Mouse (Mus musculus) liver, embryonic 11.5 days (tissue): ENCODE data around the gene Mypn. TPM values are rescaled to one million over a fixed set of nuclear protein-coding genes. Genes with fewer than 3 reads are reported as not detected.

Experiments used
- ATAC-seq: fragments of 200-750 bp; cut with Nextera tagmentation; replicated peaks from 2 replicates; pipeline ENCODE4 v1.8.0; 2017; ENCODE audit warnings: moderate number of reproducible peaks, mild to moderate bottlenecking, moderate TSS enrichment, moderate library complexity; ENCODE audit not compliant: low FRiP score
- DNase-seq: peaks from one replicate; pipeline ENCODE4 v3.0.0-alpha.2; 2017; ENCODE audit warnings: low spot score
- H3K27ac ChIP-seq: fragments of 300-500 bp; sonication (generic); 2 replicates; pipeline ENCODE4 v1.5.1; 2014; ENCODE audit warnings: mild to moderate bottlenecking, low read depth, low read length, control low read depth
- H3K27me3 ChIP-seq: fragments of 300-500 bp; sonication (generic); replicated peaks from 2 replicates; pipeline ENCODE4 v1.6.1; 2014; ENCODE audit warnings: low read length, mixed read lengths; ENCODE audit not compliant: control insufficient read depth, insufficient read depth
- H3K36me3 ChIP-seq: fragments of 300-500 bp; sonication (generic); 2 replicates; pipeline ENCODE4 v1.6.1; 2014; ENCODE audit warnings: mild to moderate bottlenecking, low read length, moderate library complexity, mixed read lengths; ENCODE audit not compliant: control insufficient read depth, insufficient read depth
- H3K4me1 ChIP-seq: fragments of 300-500 bp; sonication (generic); replicated peaks from 2 replicates; pipeline ENCODE4 v1.6.1; 2014; ENCODE audit warnings: low read length, mixed read lengths; ENCODE audit not compliant: control insufficient read depth, insufficient read depth
- H3K4me2 ChIP-seq: fragments of 300-500 bp; sonication (generic); 2 replicates; pipeline ENCODE4 v1.6.1; 2014; ENCODE audit warnings: mild to moderate bottlenecking, control low read depth, moderate library complexity
- H3K4me3 ChIP-seq: fragments of 300-500 bp; sonication (generic); 2 replicates; pipeline ENCODE4 v1.5.1; 2014; ENCODE audit warnings: low read depth, low read length, control low read depth
- H3K9ac ChIP-seq: fragments of 300-500 bp; sonication (generic); 2 replicates; pipeline ENCODE4 v1.6.1; 2014; ENCODE audit warnings: low read depth, low read length, control low read depth
- H3K9me3 ChIP-seq: fragments of 300-500 bp; sonication (generic); 2 replicates; pipeline ENCODE4 v1.6.1; 2016; ENCODE audit warnings: low read length, inconsistent platforms, mixed read lengths; ENCODE audit not compliant: control insufficient read depth
- WGBS: fragments of 180-500 bp; shearing (Covaris S2); extraction: QIAGEN DNeasy Blood & Tissue Kit; methylation state at CpG from one replicate; pipeline ENCODE4 v1.1.7; 2014; 5-methylcytosine and 5-hydroxymethylcytosine counted together
- polyA plus RNA-seq: library from polyadenylated mRNA; unstranded; fragments of >200 nt; fragmentation: Nextera tagmentation; extraction: Ambion mirVana; gene quantifications from 2 replicates; pipeline ENCODE4 v1.2.1, GENCODE M21; 2014

Gene Mypn
- polyA plus RNA-seq, 1 experiment from 2014 or later = 0.16 TPM

GRCm38 (mm10) chr10:63168124-63168523, 35.6 kb downstream of the Mypn start:
- DNase-seq (no peak), ATAC-seq (no peak)
- no peaks in the 10 kb centered on the region for H3K9me3 ChIP-seq
- H3K36me3 ChIP-seq = no peaks in the 10 kb centered on the region
- 80% methylated on average over 12 of the region's 12 CpGs for WGBS
- H3K27ac ChIP-seq = no peak overlapping the region
- H3K4me2 ChIP-seq = no peak overlapping the region
- no peaks in the 10 kb centered on the region for H3K27me3 ChIP-seq
- H3K4me3 ChIP-seq = no peak overlapping the region
- no peak overlapping the region for H3K9ac ChIP-seq
- H3K4me1 ChIP-seq = no peaks in the 10 kb centered on the region

DNA sequence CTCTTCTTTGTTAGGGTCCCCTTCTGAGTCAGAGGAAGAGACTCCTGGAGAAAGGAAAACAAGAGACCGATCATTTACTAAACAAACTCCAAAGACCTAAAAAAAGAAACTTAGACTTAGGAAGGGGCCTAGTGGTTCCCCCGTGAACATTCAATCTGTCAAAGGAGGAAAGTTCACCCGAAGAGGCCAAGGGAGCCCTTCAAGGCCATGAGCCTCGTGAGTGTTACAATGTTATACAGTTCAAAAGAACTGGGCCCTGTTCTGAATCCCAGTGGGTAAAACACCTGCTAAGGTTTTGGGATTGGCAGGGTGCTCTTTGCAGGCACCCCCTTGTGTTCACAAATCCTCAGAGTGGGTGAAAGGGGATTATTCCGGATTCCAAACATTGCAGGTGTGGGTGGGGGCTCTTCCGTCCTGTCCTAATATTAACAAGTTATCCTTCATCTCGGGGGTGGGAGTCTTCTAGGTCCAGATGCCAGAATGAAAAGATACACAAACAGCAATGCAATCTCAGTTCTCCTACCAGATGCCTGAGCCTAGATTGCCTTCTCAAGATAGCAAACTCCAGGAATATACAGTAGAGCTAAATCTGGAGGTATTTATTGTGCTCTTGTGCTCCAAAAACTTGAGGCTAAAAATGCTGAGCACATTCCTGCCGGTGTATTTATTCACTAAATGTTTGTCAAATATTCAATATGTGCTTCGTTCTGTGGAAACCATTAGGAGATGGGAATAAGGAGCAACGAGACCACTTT, 36.3 kb downstream of the Mypn start:
- no peak for DNase-seq
- Histone ChIP-seq H3K27ac (no peak overlapping the region), H3K9ac (no peak overlapping the region), H3K9me3 (no peaks in the 10 kb centered on the region), H3K36me3 (no peaks in the 10 kb centered on the region), H3K4me1 (no peaks in the 10 kb centered on the region), H3K4me2 (no peak overlapping the region), H3K27me3 (no peaks in the 10 kb centered on the region), H3K4me3 (no peak overlapping the region)
- ATAC-seq = no peak
- WGBS = 85% methylated on average over 10 of the region's 10 CpGs

DNA sequence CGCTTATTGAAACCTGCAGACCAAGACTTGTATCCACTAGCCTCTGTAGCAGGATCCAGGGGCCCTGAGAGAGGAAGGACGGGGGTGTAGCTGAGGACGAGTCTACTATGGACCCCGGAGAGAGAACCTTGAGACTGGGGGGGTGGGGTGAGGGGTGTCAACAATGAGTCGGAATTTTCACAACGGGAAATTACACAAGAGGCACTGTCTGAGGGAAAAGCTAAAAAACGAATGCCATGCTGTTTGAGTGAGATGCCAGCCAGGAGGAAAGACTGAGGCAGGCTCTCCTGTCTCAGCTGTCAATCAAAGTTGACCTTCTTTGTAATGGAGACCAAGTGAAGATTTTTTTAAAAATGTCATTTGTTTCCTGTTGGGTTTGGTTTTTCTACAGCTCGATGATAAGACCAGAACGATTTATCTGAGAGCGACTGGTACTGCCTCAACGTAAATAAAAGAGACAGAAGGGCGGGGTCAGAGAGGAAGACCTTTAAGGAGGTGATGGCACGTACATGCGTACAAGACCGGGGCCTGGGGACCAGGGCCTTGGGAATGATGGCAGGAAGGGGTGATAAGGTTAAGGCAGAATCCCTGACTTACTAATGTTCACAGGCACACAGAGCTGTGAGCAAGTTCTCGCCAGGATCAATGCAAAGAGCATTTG, 37.9 kb downstream of the Mypn start:
- 49% methylated on average over 16 of the region's 16 CpGs for WGBS
- H3K9me3 ChIP-seq = no peaks in the 10 kb centered on the region
- H3K9ac ChIP-seq = no peak overlapping the region
- ATAC-seq (no peak; the same call in 1 of the 2 replicates), DNase-seq (no peak)
- H3K4me3 ChIP-seq = no peak overlapping the region
- H3K27ac ChIP-seq = no peak overlapping the region
- peaks cover 3% of the 10 kb centered on the region for H3K4me1 ChIP-seq
- no peaks in the 10 kb centered on the region for H3K36me3 ChIP-seq
- peak overlapping the region; percentile 36 for H3K4me2 ChIP-seq
- H3K27me3 ChIP-seq = no peaks in the 10 kb centered on the region

DNA sequence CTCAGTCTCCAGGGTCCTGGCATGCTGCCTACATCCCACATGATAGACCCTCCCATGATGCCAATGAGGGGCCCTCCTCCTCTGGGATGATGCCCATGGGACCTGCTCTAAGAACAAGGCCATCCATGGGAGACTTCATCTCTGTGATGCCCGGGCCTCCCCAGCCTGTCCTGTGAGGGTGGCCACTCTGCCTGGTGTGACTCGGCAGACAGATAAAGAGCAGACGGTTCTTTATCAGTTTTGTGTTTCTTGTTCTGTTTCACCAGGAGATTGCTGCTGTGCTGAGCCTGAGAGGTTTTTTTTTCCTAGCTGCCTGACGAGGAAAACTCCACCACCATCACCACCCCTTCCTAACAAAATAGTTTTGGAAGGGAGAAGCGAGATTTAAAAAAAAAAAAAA, 42.5 kb downstream of the Mypn start:
- DNase-seq (no peak), ATAC-seq (peak; percentile 92)
- H3K27me3 ChIP-seq = no peaks in the 10 kb centered on the region
- 19% methylated on average over 5 of the region's 5 CpGs for WGBS
- no peak overlapping the region for H3K4me3 ChIP-seq
- H3K36me3 ChIP-seq = no peaks in the 10 kb centered on the region
- H3K9me3 ChIP-seq = no peaks in the 10 kb centered on the region
- H3K9ac ChIP-seq = no peak overlapping the region
- peaks cover 8% of the 10 kb centered on the region for H3K4me1 ChIP-seq
- no peak overlapping the region for H3K27ac ChIP-seq
- H3K4me2 ChIP-seq = peak overlapping the region; percentile 12

DNA sequence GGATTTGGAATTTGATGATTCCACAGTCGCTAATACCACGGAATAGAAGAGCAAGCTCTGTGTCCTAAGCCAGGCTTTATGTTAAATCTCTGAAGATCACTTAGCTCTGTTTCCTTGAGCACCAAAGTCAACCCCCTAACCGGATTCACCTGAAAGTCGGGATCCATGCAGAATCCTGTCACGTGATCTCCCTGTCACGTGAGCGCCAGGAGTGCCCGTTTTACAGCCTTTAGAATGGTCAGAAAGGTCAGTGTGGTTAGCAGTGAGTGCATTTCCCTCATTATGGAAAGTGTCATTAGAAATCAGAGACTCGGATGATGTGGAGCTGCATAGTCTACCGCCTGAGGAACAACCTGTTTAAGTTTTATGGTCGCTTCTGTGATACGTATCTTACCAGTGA, 43.1 kb downstream of the Mypn start:
- no peak for DNase-seq
- Histone ChIP-seq H3K4me3 (no peak overlapping the region), H3K4me1 (peaks cover 8% of the 10 kb centered on the region), H3K4me2 (peak overlapping the region; percentile 12; the same call in 1 of the 2 replicates), H3K9me3 (no peaks in the 10 kb centered on the region), H3K27me3 (no peaks in the 10 kb centered on the region), H3K27ac (no peak overlapping the region), H3K36me3 (no peaks in the 10 kb centered on the region), H3K9ac (no peak overlapping the region)
- peak; percentile 3; the same call in 1 of the 2 replicates for ATAC-seq
- WGBS = 62% methylated on average over 12 of the region's 12 CpGs

DNA sequence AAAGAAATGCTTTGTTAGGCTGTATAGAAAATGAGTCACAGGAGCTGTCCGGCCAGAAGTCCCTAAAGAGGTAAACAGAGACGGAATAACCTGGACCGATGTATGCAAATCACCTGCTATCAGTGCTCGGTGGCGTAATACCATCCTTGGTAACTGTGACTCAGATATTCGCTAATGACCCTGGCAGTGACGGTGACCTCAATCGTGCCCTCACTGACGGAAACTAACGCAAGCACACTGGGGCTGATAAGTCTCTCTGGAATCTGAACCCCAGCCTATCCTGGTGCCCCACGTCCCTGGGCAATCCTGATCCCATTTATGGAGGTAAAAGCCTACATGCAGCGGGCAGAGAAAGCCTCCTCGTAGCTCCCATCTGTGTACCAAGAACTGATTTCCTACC, 45.6 kb downstream of the Mypn start:
- no peak overlapping the region for H3K4me3 ChIP-seq
- WGBS = 62% methylated on average over 13 of the region's 13 CpGs
- H3K27ac ChIP-seq = no peak overlapping the region
- H3K27me3 ChIP-seq = no peaks in the 10 kb centered on the region
- H3K9me3 ChIP-seq = no peaks in the 10 kb centered on the region
- peaks cover 8% of the 10 kb centered on the region for H3K4me1 ChIP-seq
- H3K36me3 ChIP-seq = no peaks in the 10 kb centered on the region
- ATAC-seq = no peak
- no peak overlapping the region for H3K4me2 ChIP-seq
- DNase-seq = no peak
- no peak overlapping the region for H3K9ac ChIP-seq

DNA sequence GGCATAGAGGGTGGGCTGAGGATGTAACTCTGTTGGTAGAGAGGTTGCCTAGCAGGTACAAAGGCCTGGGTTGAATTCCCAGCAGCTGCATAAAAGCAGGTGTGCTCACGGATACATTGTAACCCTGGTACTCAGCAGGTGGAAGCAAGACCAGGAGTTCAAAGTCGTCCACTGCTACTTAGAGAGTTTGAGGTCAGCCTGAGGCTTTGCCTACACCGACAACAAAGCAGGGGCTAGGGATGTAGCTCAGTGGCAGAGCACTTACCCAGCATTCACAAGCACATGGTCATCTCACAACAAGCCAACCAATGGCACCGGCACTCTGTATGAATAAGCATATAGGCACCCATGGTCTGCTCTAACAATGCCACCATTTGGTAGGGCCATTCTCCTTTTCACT, 46.3 kb downstream of the Mypn start:
- H3K27ac ChIP-seq = no peak overlapping the region
- no peak overlapping the region for H3K9ac ChIP-seq
- DNase-seq = no peak
- ATAC-seq = no peak
- no peaks in the 10 kb centered on the region for H3K27me3 ChIP-seq
- no peaks in the 10 kb centered on the region for H3K9me3 ChIP-seq
- no peak overlapping the region for H3K4me2 ChIP-seq
- peaks cover 8% of the 10 kb centered on the region for H3K4me1 ChIP-seq
- 75% methylated on average over 4 of the region's 4 CpGs for WGBS
- no peaks in the 10 kb centered on the region for H3K36me3 ChIP-seq
- H3K4me3 ChIP-seq = no peak overlapping the region

- H3K4me3 ChIP-seq = no peak overlapping the region
- DNase-seq = no peak
- no peaks in the 10 kb centered on the region for H3K36me3 ChIP-seq
- peaks cover 8% of the 10 kb centered on the region for H3K4me1 ChIP-seq
- no peak overlapping the region for H3K9ac ChIP-seq
- ATAC-seq = no peak
- H3K27ac ChIP-seq = no peak overlapping the region
- no peak overlapping the region for H3K4me2 ChIP-seq
- H3K27me3 ChIP-seq = no peaks in the 10 kb centered on the region
- WGBS = 68% methylated on average over 4 of the region's 4 CpGs
- no peaks in the 10 kb centered on the region for H3K9me3 ChIP-seq
Observed at GRCm38 (mm10) chr10:63156919-63157318, 46.8 kb downstream of the Mypn start.

GRCm38 (mm10) chr10:63156351-63156750, 47.4 kb downstream of the Mypn start:
- Histone ChIP-seq H3K9ac (no peak overlapping the region), H3K4me1 (peaks cover 8% of the 10 kb centered on the region), H3K36me3 (no peaks in the 10 kb centered on the region), H3K27me3 (no peaks in the 10 kb centered on the region), H3K9me3 (no peaks in the 10 kb centered on the region), H3K27ac (no peak overlapping the region), H3K4me3 (no peak overlapping the region), H3K4me2 (no peak overlapping the region)
- ATAC-seq = no peak
- no peak for DNase-seq
- 86% methylated on average over 1 of the region's 1 CpGs for WGBS
